Mouse (Mus musculus) right cerebral cortex, postnatal 25 days (tissue): ENCODE measurements around the gene Tmem97.
A peak's percentile ranks its signal among the peaks of the same experiment; 100 is the strongest.
"Not testable (repeated sequence)": the region's sequence is repeated elsewhere in the genome, so short reads cannot be mapped to it uniquely, and the experiment has no call there.

Source experiments
- DNase-seq: peaks from one replicate; pipeline ENCODE4 v3.0.0; 2022

The Tmem97 gene

DNA sequence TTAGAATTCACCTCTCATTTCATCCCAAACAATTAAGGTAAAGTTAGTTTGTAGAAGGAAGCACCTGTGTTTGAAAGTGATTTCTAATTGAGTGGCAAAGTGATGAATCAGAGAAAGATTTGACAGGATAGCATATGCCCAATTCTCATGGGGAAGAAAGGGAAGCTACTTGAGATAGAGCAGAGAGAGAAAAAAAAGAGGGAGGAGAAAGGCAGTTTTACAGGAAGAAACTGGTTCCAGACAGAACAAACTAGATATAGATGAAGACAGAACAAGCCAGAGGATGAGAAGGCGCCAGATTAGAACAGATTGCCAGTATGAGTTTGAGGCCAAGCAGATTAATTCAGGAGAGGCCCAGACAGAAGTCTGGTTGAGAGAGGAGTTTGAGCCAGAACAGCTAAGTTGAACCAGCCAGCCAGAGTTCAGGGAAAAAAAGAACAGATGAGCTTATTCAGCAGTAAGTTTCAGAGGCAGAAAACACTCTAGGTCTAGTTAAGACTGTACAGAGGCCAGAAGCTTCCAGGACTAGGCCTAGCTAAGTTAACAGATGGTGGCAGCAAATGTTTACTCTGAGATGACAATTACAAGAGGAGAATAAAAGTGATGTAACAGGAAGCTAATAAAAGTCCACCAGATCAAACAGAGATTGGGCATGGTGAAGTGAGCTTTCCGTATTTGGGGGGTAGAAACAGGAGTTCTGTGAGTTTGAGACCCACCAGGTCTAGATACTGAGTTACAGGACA, 2.7 kb downstream of the Tmem97 start:
- no peak for DNase-seq

DNA sequence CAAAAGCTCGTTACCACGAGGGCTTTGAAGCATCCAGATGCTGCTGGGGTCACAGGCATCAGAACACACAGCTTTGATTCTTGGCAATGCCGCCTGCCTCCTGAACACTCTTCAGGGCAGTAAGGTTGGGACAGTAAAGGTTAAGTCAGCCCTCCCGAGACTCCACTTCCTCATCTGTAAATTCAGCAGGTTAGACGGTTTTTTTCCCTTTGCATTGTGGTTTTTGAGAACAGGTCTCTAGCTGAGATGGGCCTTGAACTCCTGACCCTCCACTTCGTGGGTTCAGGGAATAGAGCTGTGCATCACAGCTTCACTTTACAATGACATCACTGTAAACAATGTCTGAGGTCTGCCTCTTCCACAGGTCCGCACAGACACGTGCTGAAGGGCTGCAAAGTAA, 5.4 kb downstream of the Tmem97 start:
- DNase-seq, result no peak

DNA sequence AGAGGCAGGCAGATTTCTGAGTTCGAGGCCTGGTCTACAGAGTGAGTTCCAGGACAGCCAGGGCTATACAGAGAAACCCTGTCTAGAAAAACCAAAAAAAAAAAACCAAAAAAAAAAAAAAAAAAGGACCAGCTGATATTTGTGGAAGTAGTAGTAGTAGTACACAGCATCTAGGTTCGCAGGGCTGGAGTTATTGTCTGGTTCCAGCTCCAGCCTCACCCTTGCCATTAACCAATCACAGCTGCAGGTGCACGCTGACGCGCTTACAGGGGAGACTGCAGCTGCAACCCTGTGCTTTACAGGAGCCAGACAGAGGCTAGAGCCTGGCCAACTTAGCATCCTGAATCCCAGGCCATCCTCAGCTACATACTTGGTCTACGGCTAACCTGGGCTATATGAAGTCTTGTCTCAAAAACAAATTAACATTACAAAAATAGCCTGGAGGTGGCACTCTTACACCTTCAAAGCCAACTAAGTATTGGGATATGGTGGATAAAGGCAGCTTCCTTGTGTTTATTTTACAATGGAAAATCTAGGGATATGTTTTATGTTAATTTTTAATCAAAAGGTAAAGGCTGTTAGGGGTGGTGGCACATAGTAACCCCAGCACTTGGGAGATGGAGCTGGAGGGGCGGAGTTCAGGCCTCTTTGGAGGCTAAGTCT, 6.0 kb downstream of the Tmem97 start:
- no peak for DNase-seq

DNA sequence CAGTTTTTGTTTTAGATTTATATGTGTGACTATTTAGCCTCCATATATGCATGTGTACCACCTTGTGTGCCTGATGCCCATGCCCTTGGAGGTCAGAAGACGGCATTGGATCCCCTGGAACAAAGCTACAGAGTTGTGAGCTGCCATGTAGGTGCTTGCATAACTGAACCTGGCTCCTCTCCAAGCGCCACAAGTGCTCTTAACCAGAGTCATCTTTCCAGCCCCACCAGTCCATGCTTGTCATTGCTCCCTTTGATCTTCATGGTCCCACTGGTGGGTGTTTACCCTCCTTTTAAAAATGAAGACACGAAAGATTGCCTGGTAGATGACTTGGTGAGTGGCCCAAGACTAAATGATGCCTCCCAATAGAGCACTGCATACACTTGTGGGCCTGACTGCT, 10.2 kb downstream of the Tmem97 start:
- no peak for DNase-seq

DNA sequence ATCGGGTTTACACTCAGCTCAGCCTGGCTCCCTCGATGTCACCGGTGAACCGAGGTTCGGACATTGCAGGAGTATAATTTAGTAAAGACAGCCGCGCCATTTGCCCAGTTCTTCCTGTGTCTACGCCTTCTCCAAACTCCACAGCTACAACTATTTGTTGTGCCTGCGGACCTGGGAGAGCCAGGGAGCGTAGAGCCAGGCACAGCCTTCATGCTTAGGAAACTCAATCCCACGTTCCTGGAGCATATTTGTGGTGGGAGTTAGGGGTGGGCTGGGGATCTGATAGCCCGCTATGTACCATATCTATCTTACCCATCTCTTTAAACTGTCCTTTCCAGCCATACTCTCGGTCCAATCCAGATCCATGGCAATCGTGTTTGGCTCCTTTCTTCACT, 13.9 kb downstream of the Tmem97 start:
- DNase-seq, result no peak

DNA sequence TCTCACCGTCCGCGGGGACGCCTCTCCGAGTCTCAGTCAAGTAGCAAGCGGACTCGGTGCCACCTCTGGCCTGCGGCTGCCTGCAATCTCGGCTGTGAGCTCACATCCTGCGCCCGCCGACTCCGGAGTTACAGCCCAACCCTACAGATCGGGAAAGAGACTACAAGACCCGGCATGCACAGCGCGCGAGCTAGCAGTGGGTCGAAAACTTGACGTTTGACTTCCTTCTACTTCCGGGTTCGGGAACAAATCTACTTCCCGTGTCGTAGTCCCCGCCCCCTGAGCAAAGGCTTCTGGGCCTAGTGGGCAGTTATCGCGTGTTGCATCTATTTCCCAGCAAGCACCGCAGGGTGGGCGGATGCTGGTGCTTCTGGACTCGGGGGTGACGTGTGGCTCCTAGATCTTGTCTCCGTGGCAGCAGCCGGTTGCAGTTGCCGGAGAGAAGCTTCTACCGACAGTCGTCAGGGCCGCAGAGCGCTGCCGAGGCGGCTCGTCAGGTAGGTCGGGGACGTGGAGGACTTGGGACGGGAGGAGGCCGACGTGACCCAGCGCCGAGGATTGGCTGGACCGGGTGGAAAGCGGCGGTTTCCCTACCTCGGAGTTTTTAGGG, 14.4 kb downstream of the Tmem97 start, which contains the start of the genes Tnfaip1 and Ift20:
Tnfaip1 (minus strand) TSS at position 253 of the 610 bp plus-strand sequence.
Ift20 (plus strand) TSS at position 282 of the 610 bp plus-strand sequence.
- peak; percentile 97 for DNase-seq

DNA sequence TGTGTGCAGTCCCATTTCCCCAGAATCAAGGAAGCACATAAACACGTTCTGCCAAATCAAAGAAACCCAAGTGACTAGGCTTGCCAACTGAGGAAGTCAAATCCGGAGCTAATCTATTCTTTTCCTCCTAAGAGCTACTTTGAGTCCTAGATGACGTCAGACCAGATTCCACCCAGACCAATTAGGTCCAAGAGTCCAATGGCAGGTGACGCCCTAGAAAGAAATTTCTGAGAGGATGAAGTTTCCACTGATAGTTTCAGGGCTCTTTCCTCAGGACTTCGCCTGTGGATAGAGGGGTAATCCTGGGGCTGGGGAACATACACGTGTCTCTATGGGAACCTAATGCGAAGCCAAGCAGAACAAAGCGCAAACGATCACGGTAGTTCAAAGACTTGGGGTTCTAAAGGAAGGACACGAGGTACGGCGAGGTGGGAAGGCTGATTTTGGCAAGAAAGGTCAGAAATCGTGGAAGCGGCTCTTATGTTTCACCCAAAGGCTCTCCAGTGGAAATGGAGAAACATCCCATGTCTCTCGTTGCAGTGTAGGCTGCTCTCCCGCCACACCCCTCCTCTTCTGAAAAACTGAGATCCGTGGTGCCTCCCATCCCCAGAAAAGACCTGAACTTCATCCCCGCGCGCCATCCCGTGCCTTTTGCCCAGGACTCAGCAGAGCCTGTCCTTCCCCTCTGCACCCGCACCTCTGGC, 15.0 kb downstream of the Tmem97 start:
- DNase-seq, result no peak

DNA sequence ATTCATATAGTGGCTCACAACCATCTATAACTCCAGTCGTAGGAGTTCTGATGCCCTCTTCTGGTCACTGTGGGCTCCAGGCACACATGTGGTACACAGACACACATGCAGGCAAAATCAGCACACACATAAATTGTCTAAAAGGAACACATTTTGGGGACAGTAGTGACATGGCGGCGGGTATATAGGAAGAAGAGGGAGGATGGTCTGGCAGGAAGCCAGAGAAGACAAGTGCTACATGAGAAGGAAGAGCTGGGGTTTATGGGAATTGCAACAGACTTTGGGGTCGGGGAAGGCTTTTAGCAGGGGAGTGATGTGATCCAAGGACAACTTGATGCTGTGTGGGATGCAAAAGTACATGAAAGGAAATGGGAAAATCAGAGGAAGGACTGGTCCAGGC, 16.1 kb downstream of the Tmem97 start:
- no peak for DNase-seq

GRCm38 (mm10) chr11:78531515-78531914, 19.1 kb downstream of the Tmem97 start:
- not testable (repeated sequence) for DNase-seq

GRCm38 (mm10) chr11:78531046-78531445, 19.5 kb downstream of the Tmem97 start:
- no peak for DNase-seq

DNA sequence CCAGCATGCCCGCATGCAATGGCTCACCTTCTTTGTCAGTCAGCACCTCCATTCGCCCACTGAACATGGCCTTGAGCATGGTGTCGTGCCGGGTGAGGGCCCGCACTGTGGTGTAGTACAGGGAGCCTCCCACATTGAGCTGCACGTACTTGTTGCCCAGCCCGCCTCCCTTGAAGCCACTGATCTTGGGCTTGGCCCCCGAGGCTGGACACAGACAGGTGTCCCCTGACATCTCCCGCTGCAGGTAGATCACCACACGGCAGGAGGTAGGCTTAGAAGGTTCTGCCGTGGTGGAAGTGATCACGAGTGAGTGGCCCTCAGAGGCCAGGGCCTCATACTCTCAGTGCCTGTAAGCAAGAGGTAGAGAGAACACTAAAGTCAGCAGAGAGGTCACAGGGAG, 20.6 kb downstream of the Tmem97 start:
- DNase-seq, result no peak

GRCm38 (mm10) chr11:78528714-78529113, 21.9 kb downstream of the Tmem97 start:
- no peak for DNase-seq

GRCm38 (mm10) chr11:78524838-78525237, 25.7 kb downstream of the Tmem97 start:
- no peak for DNase-seq

DNA sequence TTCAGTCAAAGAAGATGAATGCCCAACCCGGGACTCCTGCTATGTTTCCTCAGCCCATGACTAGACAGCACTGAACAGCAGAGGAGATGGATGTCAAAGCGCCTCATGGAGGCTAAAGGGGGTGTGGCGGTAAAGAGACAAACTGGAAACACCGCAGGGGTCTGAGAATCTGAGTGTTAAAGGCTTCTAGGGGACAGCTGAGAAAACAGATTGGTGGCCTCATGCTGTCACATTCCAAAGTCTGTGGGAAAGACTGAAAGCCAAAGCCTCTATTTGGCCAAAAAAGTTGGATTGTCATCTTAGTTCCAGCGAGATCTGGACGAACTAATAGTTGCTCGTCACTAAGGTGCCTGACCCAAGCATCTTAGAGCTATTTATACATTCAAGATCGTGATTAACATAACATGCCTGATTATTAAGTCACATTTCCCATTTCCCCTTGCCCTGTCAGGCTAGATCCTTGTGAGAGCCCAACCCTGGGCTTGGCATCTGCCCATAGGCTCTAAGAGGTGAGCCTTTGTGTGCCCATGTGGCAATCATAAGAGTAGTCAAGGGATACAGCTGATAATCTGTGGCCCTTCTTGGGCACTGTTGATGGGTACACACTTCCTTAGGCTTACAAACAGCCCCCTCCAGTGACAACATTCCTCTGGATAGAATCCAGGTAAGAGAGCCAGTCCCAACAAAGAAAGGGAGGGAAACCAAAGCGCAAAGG, 27.2 kb downstream of the Tmem97 start:
- no peak for DNase-seq

DNA sequence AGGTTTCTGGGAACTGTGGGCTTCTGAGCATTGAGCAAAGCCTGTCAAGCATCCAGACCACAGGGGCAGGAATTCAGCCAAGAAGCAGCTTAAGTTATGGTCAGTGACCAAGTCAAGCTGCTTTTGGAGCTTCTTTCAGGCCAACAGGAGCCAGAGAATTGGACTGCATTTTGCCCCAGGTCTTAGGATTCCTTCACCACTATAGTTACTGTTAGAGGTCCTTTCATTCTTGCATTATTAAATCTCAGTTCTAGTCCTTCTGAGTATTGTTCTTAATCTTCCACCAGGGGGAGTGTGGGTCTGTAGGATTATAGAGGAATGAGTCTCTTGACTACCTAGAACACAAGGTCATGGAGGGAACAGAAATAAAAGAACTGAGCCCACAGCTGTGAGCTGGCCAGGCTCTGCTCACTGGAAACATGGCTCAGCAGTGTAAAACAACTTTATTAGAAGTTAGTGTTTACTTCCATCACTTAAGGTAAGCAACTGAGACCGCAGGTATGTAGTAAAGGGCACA, 28.0 kb downstream of the Tmem97 start:
- DNase-seq, result no peak

- no peak for DNase-seq
These were observed 28.7 kb downstream of the Tmem97 start for GRCm38 (mm10) chr11:78521880-78522279.

DNA sequence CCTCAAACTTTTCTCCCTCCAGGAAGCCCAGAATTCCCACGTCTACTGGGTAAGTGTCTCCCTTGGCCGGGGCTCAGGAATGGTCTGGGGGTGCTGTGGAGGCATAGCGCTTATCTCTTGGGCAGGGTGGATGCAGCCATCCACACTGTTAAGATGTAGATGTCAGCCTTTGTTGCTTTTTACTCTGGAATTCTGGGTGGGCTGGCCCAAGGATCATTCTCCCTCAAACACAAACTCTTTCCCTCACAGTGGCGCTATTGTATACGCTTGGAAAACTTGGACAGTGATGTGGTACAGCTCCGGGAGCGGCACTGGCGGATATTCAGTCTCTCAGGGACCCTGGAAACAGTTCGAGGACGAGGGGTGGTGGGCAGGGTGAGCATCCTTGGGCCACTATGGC, 31.6 kb downstream of the Tmem97 start:
- DNase-seq, result no peak

GRCm38 (mm10) chr11:78515549-78516325, 34.8 kb downstream of the Tmem97 start:
- no peak for DNase-seq

DNA sequence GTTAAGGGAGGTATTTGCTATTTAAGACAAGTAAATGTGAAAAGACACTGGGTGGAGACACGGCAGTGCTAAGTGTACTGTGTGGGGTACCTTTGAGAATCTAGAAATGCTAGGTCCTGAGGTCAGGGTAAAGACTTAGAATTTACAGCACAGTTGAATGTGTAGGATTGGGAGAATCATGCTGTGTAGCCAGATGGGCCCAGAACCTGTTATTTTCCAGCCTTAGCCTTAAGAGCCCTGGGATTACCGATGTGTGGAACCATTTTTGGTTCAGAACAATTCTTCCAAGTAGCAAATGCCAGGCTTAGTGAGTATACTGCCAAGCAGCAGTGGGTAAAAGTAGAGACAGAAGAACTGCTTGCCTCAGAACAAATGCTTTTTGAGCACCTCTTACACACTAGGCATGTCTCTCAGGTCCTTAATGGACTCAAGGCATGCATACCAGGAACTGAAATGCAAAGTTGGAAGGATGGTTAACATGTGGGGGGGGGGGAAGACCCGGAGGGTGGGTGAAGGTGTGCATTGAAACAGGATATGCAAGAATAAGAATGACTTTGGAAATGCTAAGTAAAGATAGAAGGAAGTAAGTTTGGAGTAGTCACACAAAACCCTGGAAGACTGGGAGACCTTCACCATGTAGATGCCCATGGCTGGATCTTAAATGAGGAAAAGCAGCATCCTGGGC, 37.3 kb downstream of the Tmem97 start:
- no peak for DNase-seq

GRCm38 (mm10) chr11:78512025-78512957, 38.3 kb downstream of the Tmem97 start, which contains the start of the genes Tmem199 and Poldip2:
Gene Tmem199 (minus strand): TSS chr11:78512172.
Gene Poldip2 (plus strand): TSS chr11:78512193.
- DNase-seq, result peak; percentile 88
